10 mouse cellular contexts compared by ENCODE assay signal in the genomic region with DNA sequence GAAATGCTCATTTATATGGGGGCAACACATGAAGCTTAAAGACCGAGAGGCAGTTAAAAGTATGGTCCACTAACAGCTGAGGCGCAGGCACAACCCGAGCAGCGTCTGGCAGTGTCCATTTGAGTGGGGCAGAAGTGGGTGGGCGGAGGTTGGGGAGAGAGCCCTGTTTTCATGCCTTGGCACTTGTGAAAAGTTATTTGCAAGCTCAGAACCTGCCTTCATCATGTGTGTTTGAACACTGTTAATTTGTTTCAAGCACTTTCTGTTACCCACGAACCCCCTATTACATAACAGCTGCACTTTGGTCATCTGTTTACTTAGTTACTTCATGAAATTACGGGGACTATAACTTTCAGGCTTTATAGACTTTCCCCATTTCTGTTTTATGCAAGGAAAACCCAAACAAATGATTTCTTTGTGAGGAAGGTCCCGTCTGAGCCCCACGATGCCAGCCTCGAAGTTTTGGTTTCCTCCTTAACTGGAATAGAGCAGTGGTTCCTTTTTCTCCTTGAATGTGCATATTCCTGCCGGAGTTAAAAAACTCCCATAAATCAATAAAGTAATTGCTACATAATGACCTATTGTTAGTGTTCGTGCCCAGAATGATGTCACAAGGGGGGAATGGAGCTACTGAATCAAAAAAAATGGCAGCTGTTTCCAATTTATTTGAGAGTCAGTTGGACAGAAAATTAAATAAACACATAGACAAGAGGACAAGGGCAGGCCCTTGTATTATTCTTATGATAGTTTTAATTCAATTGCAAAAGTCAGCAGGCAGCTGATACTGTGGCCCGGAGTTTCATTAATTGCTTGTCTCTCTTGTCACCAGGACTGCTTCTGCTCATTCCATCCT.
DNase-seq lines count a peak whose midpoint lies in the region; ATAC-seq lines count a peak whose summit lies in the region.
"Had no signal": no experiment of that assay in that cellular context is flagged by ENCODE, and none has a peak within 500 bp of the region (broad histone marks: within the 10 kb centered on the region; RNA-seq: fewer than 3 reads in every experiment).

No protein-coding gene starts in this region.

- ATAC-seq in heart, embryonic 11.5 days (replicated peaks; ENCODE audit: insufficient number of reproducible peaks, low FRiP score, low TSS enrichment): no peak
- ATAC-seq in lung, embryonic 15.5 days (ENCODE audit: borderline replicate concordance, extremely low read depth, low FRiP score, low TSS enrichment): peak; percentile 42; the same call in 1 of the 2 replicates
- no peak for ATAC-seq in hindbrain, embryonic 14.5 days (ENCODE audit: low FRiP score)

- peak; percentile 36 to 42 for DNase-seq in heart, adult 18-20 months
- DNase-seq in Muller cell, postnatal 12 days (ENCODE audit: inconsistent ontology term): peak; percentile 59
- peak; percentile 65 for DNase-seq in fibroblast of lung, adult 2 months (ENCODE audit: low read depth)
- no peak for DNase-seq in frontal cortex, adult 2 months (ENCODE audit: extremely low spot score in 1 of 2, low spot score in 1 of 2)
- DNase-seq in hindbrain, embryonic 14.5 days (ENCODE audit: low spot score): no peak
- DNase-seq in ovary, postnatal 10 days (ENCODE audit: low spot score): no peak
- DNase-seq: adrenal gland, postnatal 25 days had no signal

- no peaks in the 10 kb centered on the region for H3K36me3 ChIP-seq in heart, embryonic 11.5 days (ENCODE audit: control insufficient read depth, insufficient read depth, low read length)
- no peaks in the 10 kb centered on the region for H3K36me3 ChIP-seq in lung, embryonic 15.5 days
- no peaks in the 10 kb centered on the region for H3K36me3 ChIP-seq in hindbrain, embryonic 14.5 days (replicated peaks; ENCODE audit: control insufficient read depth, insufficient read depth)

- H3K9ac ChIP-seq in heart, embryonic 11.5 days (ENCODE audit: low read depth, low read length): no peak overlapping the region
- H3K9ac ChIP-seq in lung, embryonic 15.5 days: no peak overlapping the region
- no peak overlapping the region for H3K9ac ChIP-seq in hindbrain, embryonic 14.5 days

- no peaks in the 10 kb centered on the region for H3K27me3 ChIP-seq in heart, embryonic 11.5 days (ENCODE audit: control insufficient read depth, insufficient read depth, low read length)
- peaks cover 4% of the 10 kb centered on the region; the same call in 1 of the 2 replicates for H3K27me3 ChIP-seq in lung, embryonic 15.5 days
- no peaks in the 10 kb centered on the region for H3K27me3 ChIP-seq in hindbrain, embryonic 14.5 days (ENCODE audit: control insufficient read depth, insufficient read depth, low read length)
- H3K27me3 ChIP-seq: CH12.LX had no signal

- no peak overlapping the region for H3K4me2 ChIP-seq in heart, embryonic 11.5 days
- H3K4me2 ChIP-seq in lung, embryonic 15.5 days: peak overlapping the region; percentile 24; the same call in 1 of the 2 replicates
- H3K4me2 ChIP-seq in hindbrain, embryonic 14.5 days (replicated peaks): no peak overlapping the region

- 68% methylated on average over 13 of the region's 13 CpGs for WGBS in heart, embryonic 11.5 days (ENCODE audit: insufficient replicate concordance)
- 18% methylated on average over 13 of the region's 13 CpGs for WGBS in lung, embryonic 15.5 days
- WGBS in hindbrain, embryonic 14.5 days: 59% methylated on average over 13 of the region's 13 CpGs

- H3K4me1 ChIP-seq in heart, embryonic 11.5 days (ENCODE audit: control insufficient read depth, insufficient read depth, low read length): no peaks in the 10 kb centered on the region
- H3K4me1 ChIP-seq in lung, embryonic 15.5 days: peaks cover 31% of the 10 kb centered on the region
- H3K4me1 ChIP-seq in hindbrain, embryonic 14.5 days (replicated peaks; ENCODE audit: control insufficient read depth, insufficient read depth, low read length): no peaks in the 10 kb centered on the region

- no peak overlapping the region for H3K27ac ChIP-seq in heart, embryonic 11.5 days (ENCODE audit: low read depth, low read length)
- peak overlapping the region; percentile 67; the same call in 1 of the 2 replicates for H3K27ac ChIP-seq in lung, embryonic 15.5 days
- H3K27ac ChIP-seq in hindbrain, embryonic 14.5 days: no peak overlapping the region

- H3K4me3 ChIP-seq in heart, embryonic 11.5 days (ENCODE audit: low read depth, low read length): no peak overlapping the region
- no peak overlapping the region for H3K4me3 ChIP-seq in lung, embryonic 15.5 days
- no peak overlapping the region for H3K4me3 ChIP-seq in hindbrain, embryonic 14.5 days (replicated peaks; ENCODE audit: low read length)

- no peaks in the 10 kb centered on the region for H3K9me3 ChIP-seq in heart, embryonic 11.5 days (replicated peaks; ENCODE audit: control insufficient read depth, low read length)
- no peaks in the 10 kb centered on the region for H3K9me3 ChIP-seq in lung, embryonic 15.5 days
- H3K9me3 ChIP-seq in hindbrain, embryonic 14.5 days (ENCODE audit: control insufficient read depth, low read length): no peaks in the 10 kb centered on the region

Comparison
In these comparisons a context has a peak if more than half of its experiments do, and no peak if none do; other contexts are left out.
1. DNase-seq: peak in heart, adult 18-20 months (2 of 2), Muller cell, postnatal 12 days (single experiment) and fibroblast of lung, adult 2 months (single experiment); none in frontal cortex, adult 2 months (0 of 2), hindbrain, embryonic 14.5 days (single experiment) and ovary, postnatal 10 days (single experiment).